Mouse (Mus musculus) brain, adult 2 months (tissue): Measurements from ENCODE around the gene Hoxd4.

Experiments
- DNase-seq: peaks from one replicate; pipeline ENCODE4 v3.0.0; 2011; ENCODE audit warnings: low read depth, low spot score

Gene Hoxd4

DNA sequence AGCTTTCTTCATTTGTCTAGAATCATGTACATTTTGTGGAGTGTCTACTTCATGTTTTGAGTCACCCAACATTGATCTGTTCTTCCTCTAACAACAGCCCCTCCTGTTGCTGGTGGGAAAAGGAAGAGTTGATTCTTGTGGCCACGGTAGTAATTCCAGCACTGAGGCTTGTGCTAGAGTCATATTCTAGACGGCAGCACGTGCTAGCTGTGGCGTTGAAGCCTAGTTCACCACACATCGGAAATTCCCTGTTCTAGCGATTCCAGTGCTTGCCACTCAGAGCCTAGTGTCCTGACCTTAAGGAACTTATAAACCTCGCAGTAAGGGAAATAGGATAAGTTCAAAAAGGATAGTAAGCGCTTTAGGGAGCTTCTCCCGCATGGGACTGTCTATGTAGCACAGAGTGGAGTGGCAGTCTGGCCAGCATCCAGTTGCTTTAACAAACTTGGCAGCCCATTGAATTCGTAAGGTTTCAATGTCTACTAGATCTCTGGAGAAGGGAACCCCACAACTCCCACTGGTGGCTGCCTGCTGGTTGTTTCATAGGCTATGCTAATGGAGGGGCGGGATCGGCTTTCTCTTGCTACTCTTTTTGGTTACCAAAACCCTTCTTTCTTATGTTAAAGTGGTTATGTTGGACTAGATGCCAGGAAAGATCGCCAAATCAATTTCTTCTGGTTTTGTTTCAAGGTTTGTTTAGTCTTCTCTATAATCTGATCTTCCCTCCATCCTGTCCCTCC is 66.0 kb downstream of the Hoxd4 start:
- DNase-seq: peak; percentile 35
